Mouse (Mus musculus): Measurements from ENCODE around the gene 4930539E08Rik. TPM values are rescaled to one million over a fixed set of nuclear protein-coding genes. Genes with fewer than 3 reads are reported as not detected.

Gene 4930539E08Rik
- polyA plus RNA-seq, 1 experiment from 2014 or later: 0.71 TPM

Other genes starting within 250 kb of the 4930539E08Rik start
- 0.48 and 0.49 TPM in 2 replicates for gene Slc26a8, start 225.1 kb downstream of the 4930539E08Rik start, polyA plus RNA-seq (2015; fragmentation: Nextera tagmentation; extraction: Ambion mirVana)
- 40.7 and 44.9 TPM in 2 replicates for gene Mapk14, start 224.0 kb downstream of the 4930539E08Rik start, polyA plus RNA-seq (2015; fragmentation: Nextera tagmentation; extraction: Ambion mirVana)
- 3.4 TPM in 2 replicates for gene AC170998.1, start 189.2 kb downstream of the 4930539E08Rik start, polyA plus RNA-seq (2015; fragmentation: Nextera tagmentation; extraction: Ambion mirVana)
- gene Mapk13, start 146.0 kb downstream of the 4930539E08Rik start, polyA plus RNA-seq (2015; fragmentation: Nextera tagmentation; extraction: Ambion mirVana): 95.5 and 115 TPM in 2 replicates
- gene Brpf3, start 114.2 kb downstream of the 4930539E08Rik start, polyA plus RNA-seq (2015; fragmentation: Nextera tagmentation; extraction: Ambion mirVana): 14.5 and 15.1 TPM in 2 replicates
- 0.32 and 0.50 TPM in 2 replicates for gene Pnpla1, start 56.9 kb downstream of the 4930539E08Rik start, polyA plus RNA-seq (2015; fragmentation: Nextera tagmentation; extraction: Ambion mirVana)
- gene Pxt1, start 28.5 kb upstream of the 4930539E08Rik start, polyA plus RNA-seq (2015; fragmentation: Nextera tagmentation; extraction: Ambion mirVana): 0.17 TPM in 1 of 2 replicates, not detected in the other
- 68.4 and 74.9 TPM in 2 replicates for gene Kctd20, start 36.6 kb upstream of the 4930539E08Rik start, polyA plus RNA-seq (2015; fragmentation: Nextera tagmentation; extraction: Ambion mirVana)
- 98.3 and 106 TPM in 2 replicates for gene Stk38, start 92.7 kb upstream of the 4930539E08Rik start, polyA plus RNA-seq (2015; fragmentation: Nextera tagmentation; extraction: Ambion mirVana)
- gene Srsf3, start 117.3 kb upstream of the 4930539E08Rik start, polyA plus RNA-seq (2015; fragmentation: Nextera tagmentation; extraction: Ambion mirVana): 518 and 524 TPM in 2 replicates
- gene Cdkn1a, start 175.7 kb upstream of the 4930539E08Rik start, polyA plus RNA-seq (2015; fragmentation: Nextera tagmentation; extraction: Ambion mirVana): 89.7 and 102 TPM in 2 replicates
- gene Rab44, start 198.8 kb upstream of the 4930539E08Rik start, polyA plus RNA-seq (2015; fragmentation: Nextera tagmentation; extraction: Ambion mirVana): 1.5 and 2.3 TPM in 2 replicates